9 mouse cellular contexts compared by ENCODE assay signal in genomic region chr4:141311908-141312307, GRCm38 (mm10). TPM values are rescaled to one million over a fixed set of nuclear protein-coding genes. Genes with fewer than 3 reads are reported as not detected.
DNase-seq lines count a peak whose midpoint lies in the region; ATAC-seq and TF ChIP-seq lines count a peak whose summit lies in the region.
"Had no signal": no experiment of that assay in that cellular context is flagged by ENCODE, and none has a peak within 500 bp of the region (broad histone marks: within the 10 kb centered on the region; RNA-seq: fewer than 3 reads in every experiment).

No protein-coding gene starts in this region.

- no peak for TF ChIP-seq POLR2A in MEL (IDR thresholded peaks at IDR 0.05; ENCODE audit: control insufficient read depth in 1 of 2, insufficient read depth in 1 of 2, low read depth in 1 of 2, low read length in 2 of 2, poor library complexity in 1 of 2)

- H3K9ac ChIP-seq in hindbrain, embryonic 11.5 days (ENCODE audit: low read depth, low read length): no peak overlapping the region
- H3K9ac ChIP-seq in hindbrain, embryonic 12.5 days: no peak overlapping the region
- H3K9ac ChIP-seq in MEL (ENCODE audit: control insufficient read depth, low read depth, low read length, poor library complexity, severe bottlenecking): peak overlapping the region; percentile 62
- H3K9ac ChIP-seq in embryonic facial prominence, embryonic 14.5 days (ENCODE audit: low read depth, low read length): no peak overlapping the region
- no peak overlapping the region for H3K9ac ChIP-seq in midbrain, embryonic 12.5 days (replicated peaks)
- H3K9ac ChIP-seq in forebrain, embryonic 13.5 days: no peak overlapping the region

- TF ChIP-seq RAD21 in MEL (IDR thresholded peaks at IDR 0.05; ENCODE audit: low read depth, low read length): no peak

- H3K4me1 ChIP-seq in hindbrain, embryonic 11.5 days (replicated peaks; ENCODE audit: control insufficient read depth, insufficient read depth, low read length): peaks cover 9% of the 10 kb centered on the region; the same call in 1 of the 2 replicates
- H3K4me1 ChIP-seq in hindbrain, embryonic 12.5 days: peaks cover 49% of the 10 kb centered on the region
- H3K4me1 ChIP-seq in MEL (ENCODE audit: control insufficient read depth in 1 of 2, insufficient read depth in 2 of 2, low read length in 2 of 2): peaks cover 13 to 40% of the 10 kb centered on the region in 2 experiments
- peaks cover 32% of the 10 kb centered on the region for H3K4me1 ChIP-seq in embryonic facial prominence, embryonic 14.5 days (ENCODE audit: control insufficient read depth, insufficient read depth, low read length)
- H3K4me1 ChIP-seq in midbrain, embryonic 12.5 days: peaks cover 52% of the 10 kb centered on the region
- peaks cover 26% of the 10 kb centered on the region for H3K4me1 ChIP-seq in forebrain, embryonic 13.5 days

- WGBS in hindbrain, embryonic 11.5 days: 83% methylated on average over 2 of the region's 2 CpGs
- 76% methylated on average over 2 of the region's 2 CpGs for WGBS in hindbrain, embryonic 12.5 days
- WGBS in embryonic facial prominence, embryonic 14.5 days: 63% methylated on average over 2 of the region's 2 CpGs
- WGBS in midbrain, embryonic 12.5 days: 63% methylated on average over 2 of the region's 2 CpGs
- 63% methylated on average over 2 of the region's 2 CpGs for WGBS in forebrain, embryonic 13.5 days

- no peaks in the 10 kb centered on the region for H3K79me2 ChIP-seq in MEL (ENCODE audit: control insufficient read depth, insufficient read depth, low read length, poor library complexity)

- H3K9me3 ChIP-seq in hindbrain, embryonic 11.5 days (ENCODE audit: control insufficient read depth, low read length): no peaks in the 10 kb centered on the region
- no peaks in the 10 kb centered on the region for H3K9me3 ChIP-seq in hindbrain, embryonic 12.5 days (replicated peaks)
- H3K9me3 ChIP-seq in MEL (replicated peaks; ENCODE audit: insufficient read depth, low read length): no peaks in the 10 kb centered on the region
- H3K9me3 ChIP-seq in embryonic facial prominence, embryonic 14.5 days (ENCODE audit: control insufficient read depth, low read length): no peaks in the 10 kb centered on the region
- no peaks in the 10 kb centered on the region for H3K9me3 ChIP-seq in midbrain, embryonic 12.5 days
- H3K9me3 ChIP-seq in forebrain, embryonic 13.5 days (replicated peaks): no peaks in the 10 kb centered on the region
- H3K9me3 ChIP-seq: G1E had no signal

- TF ChIP-seq CTCF in MEL (IDR thresholded peaks at IDR 0.05 in 2 of 3, conservative IDR thresholded peaks at IDR 0.05 in 1 of 3; ENCODE audit: control insufficient read depth in 1 of 3, insufficient read depth in 1 of 3, low read depth in 2 of 3, low read length in 3 of 3, poor library complexity in 1 of 3, severe bottlenecking in 1 of 3): no peak

- H3K27me3 ChIP-seq in hindbrain, embryonic 11.5 days (ENCODE audit: control insufficient read depth, insufficient read depth, low read length): no peaks in the 10 kb centered on the region
- no peaks in the 10 kb centered on the region for H3K27me3 ChIP-seq in hindbrain, embryonic 12.5 days
- H3K27me3 ChIP-seq in MEL (ENCODE audit: control insufficient read depth in 1 of 2, insufficient read depth in 2 of 2, low read length in 2 of 2): no peaks in the 10 kb centered on the region
- no peaks in the 10 kb centered on the region for H3K27me3 ChIP-seq in embryonic facial prominence, embryonic 14.5 days (replicated peaks; ENCODE audit: control insufficient read depth, insufficient read depth, low read length)
- 0 out of 2 replicates have a peak, but pooled peaks cover 6% of the 10 kb centered on the region for H3K27me3 ChIP-seq in midbrain, embryonic 12.5 days
- H3K27me3 ChIP-seq in forebrain, embryonic 13.5 days: no peaks in the 10 kb centered on the region

- ATAC-seq in hindbrain, embryonic 11.5 days (ENCODE audit: low FRiP score): peak; percentile 39; the same call in 1 of the 2 replicates
- ATAC-seq in hindbrain, embryonic 12.5 days (ENCODE audit: low FRiP score): no peak
- no peak for ATAC-seq in embryonic facial prominence, embryonic 14.5 days (ENCODE audit: low read depth)
- no peak; the same call in 1 of the 2 replicates for ATAC-seq in midbrain, embryonic 12.5 days (ENCODE audit: low FRiP score, low read depth)
- ATAC-seq in forebrain, embryonic 13.5 days: no peak

- no peak for TF ChIP-seq EP300 in MEL (IDR thresholded peaks at IDR 0.05; ENCODE audit: low read depth in 1 of 2, low read length in 2 of 2)

- no peak overlapping the region for H3K4me3 ChIP-seq in hindbrain, embryonic 11.5 days (ENCODE audit: low read depth, low read length)
- H3K4me3 ChIP-seq in hindbrain, embryonic 12.5 days: no peak overlapping the region
- peak overlapping the region in 1 of 2 experiments; percentile 42; a peak in 2 of 4 replicates for H3K4me3 ChIP-seq in MEL (ENCODE audit: control insufficient read depth in 1 of 2, insufficient read depth in 1 of 2, low read depth in 2 of 2, low read length in 2 of 2)
- no peak overlapping the region for H3K4me3 ChIP-seq in embryonic facial prominence, embryonic 14.5 days (ENCODE audit: low read depth, low read length)
- H3K4me3 ChIP-seq in midbrain, embryonic 12.5 days: no peak overlapping the region
- no peak overlapping the region for H3K4me3 ChIP-seq in forebrain, embryonic 13.5 days

- DNase-seq in hindbrain, embryonic 11.5 days (ENCODE audit: low spot score): no peak
- no peak for DNase-seq in MEL (ENCODE audit: low read depth, low spot score)
- DNase-seq in embryonic facial prominence, embryonic 14.5 days (ENCODE audit: low spot score): no peak
- no peak for DNase-seq in testis, postnatal 14 days (ENCODE audit: low spot score)
- DNase-seq: cerebellum, adult 11-12 months had no signal

- no peak overlapping the region for H3K4me2 ChIP-seq in hindbrain, embryonic 11.5 days (replicated peaks; ENCODE audit: low read depth, low read length)
- H3K4me2 ChIP-seq in hindbrain, embryonic 12.5 days (replicated peaks): no peak overlapping the region
- no peak overlapping the region for H3K4me2 ChIP-seq in embryonic facial prominence, embryonic 14.5 days (ENCODE audit: low read depth, low read length)
- no peak overlapping the region; the same call in 1 of the 2 replicates for H3K4me2 ChIP-seq in midbrain, embryonic 12.5 days (replicated peaks)
- H3K4me2 ChIP-seq in forebrain, embryonic 13.5 days: no peak overlapping the region

- H3K36me3 ChIP-seq in hindbrain, embryonic 11.5 days (ENCODE audit: control insufficient read depth, insufficient read depth, low read length): no peaks in the 10 kb centered on the region
- H3K36me3 ChIP-seq in hindbrain, embryonic 12.5 days: no peaks in the 10 kb centered on the region
- peaks cover 0 to 29% of the 10 kb centered on the region in 2 experiments; a peak in 2 of 4 replicates for H3K36me3 ChIP-seq in MEL (ENCODE audit: control insufficient read depth in 1 of 2, insufficient read depth in 2 of 2, low read length in 2 of 2)
- H3K36me3 ChIP-seq in embryonic facial prominence, embryonic 14.5 days (ENCODE audit: control insufficient read depth, insufficient read depth, low read length): no peaks in the 10 kb centered on the region
- H3K36me3 ChIP-seq in midbrain, embryonic 12.5 days: peaks cover 13% of the 10 kb centered on the region; the same call in 1 of the 2 replicates
- H3K36me3 ChIP-seq in forebrain, embryonic 13.5 days (ENCODE audit: poor library complexity, severe bottlenecking): no peaks in the 10 kb centered on the region
- H3K36me3 ChIP-seq: G1E had no signal

- H3K27ac ChIP-seq in hindbrain, embryonic 11.5 days (ENCODE audit: low read depth, low read length): no peak overlapping the region
- no peak overlapping the region for H3K27ac ChIP-seq in hindbrain, embryonic 12.5 days
- peak overlapping the region; percentile 73 for H3K27ac ChIP-seq in MEL (ENCODE audit: control insufficient read depth, low read depth, low read length)
- H3K27ac ChIP-seq in embryonic facial prominence, embryonic 14.5 days (replicated peaks; ENCODE audit: low read depth, low read length): peak overlapping the region; percentile 31; the same call in 1 of the 2 replicates
- peak overlapping the region; percentile 43 for H3K27ac ChIP-seq in midbrain, embryonic 12.5 days (replicated peaks)
- H3K27ac ChIP-seq in forebrain, embryonic 13.5 days: no peak overlapping the region

TF ChIP-seq in MEL, 35 proteins besides CTCF, POLR2A, EP300 and RAD21 (continues in another document):
- TF ChIP-seq GABPA (IDR thresholded peaks at IDR 0.05; ENCODE audit: low read depth, low read length) (no peak), USF2 (IDR thresholded peaks at IDR 0.05; ENCODE audit: borderline replicate concordance in 1 of 2, insufficient read depth in 1 of 2, low read depth in 1 of 2, low read length in 2 of 2) (no peak), HCFC1 (IDR thresholded peaks at IDR 0.05; ENCODE audit: low read depth, low read length) (no peak), TBP (IDR thresholded peaks at IDR 0.05; ENCODE audit: low read depth, low read length) (no peak), ZMIZ1 (IDR thresholded peaks at IDR 0.05; ENCODE audit: low read depth, low read length) (no peak), NRF1 (IDR thresholded peaks at IDR 0.05; ENCODE audit: insufficient read depth, low read depth, low read length, poor library complexity, severe bottlenecking) (no peak)

RNA-seq across cellular contexts. Expression of gene Epha2, which starts 10.9 kb away (rescaled TPM):
- 0.82 and 1.1 TPM in 2 replicates for polyA plus RNA-seq in hindbrain, embryonic 11.5 days (2014; fragmentation: Nextera tagmentation; extraction: Ambion mirVana)
- 2.7 and 3.2 TPM in 2 replicates for polyA plus RNA-seq in hindbrain, embryonic 12.5 days (2016; fragmentation: Nextera tagmentation; extraction: Ambion mirVana)
- 2.3 and 2.5 TPM in 2 replicates for total RNA-seq in MEL (2012; rRNA removed)
- polyA plus RNA-seq in MEL (2012; ENCODE audit: insufficient read depth in 1 of 2, insufficient read length in 2 of 2, low read depth in 1 of 2, low replicate concordance in 2 of 2, missing spikeins in 1 of 2): 1 to 10 TPM in 1 of 2 experiments, not detected in 1; 5.9 TPM
- polyA plus RNA-seq in embryonic facial prominence, embryonic 14.5 days (2014; fragmentation: Nextera tagmentation; extraction: Ambion mirVana): 2.1 and 4.2 TPM in 2 replicates
- polyA plus RNA-seq in midbrain, embryonic 12.5 days (2016; fragmentation: Nextera tagmentation; extraction: Ambion mirVana): 6.5 and 7.8 TPM in 2 replicates
- polyA plus RNA-seq in forebrain, embryonic 13.5 days (2015; fragmentation: Nextera tagmentation; extraction: Ambion mirVana): 1.0 and 1.3 TPM in 2 replicates
- total RNA-seq: G1E had no signal
- polyA plus RNA-seq: G1E had no signal

RNA-seq across cellular contexts. Expression of gene Fam131c, which starts 56.1 kb away (rescaled TPM):
- 0.69 and 0.91 TPM in 2 replicates for polyA plus RNA-seq in hindbrain, embryonic 11.5 days (2014; fragmentation: Nextera tagmentation; extraction: Ambion mirVana)
- 2.3 and 2.5 TPM in 2 replicates for polyA plus RNA-seq in hindbrain, embryonic 12.5 days (2016; fragmentation: Nextera tagmentation; extraction: Ambion mirVana)
- not detected in 2 replicates for total RNA-seq in MEL (2012; rRNA removed)
- polyA plus RNA-seq in MEL (2012; ENCODE audit: insufficient read depth in 1 of 2, insufficient read length in 2 of 2, low read depth in 1 of 2, low replicate concordance in 2 of 2, missing spikeins in 1 of 2): not detected
- 2.2 and 2.9 TPM in 2 replicates for polyA plus RNA-seq in embryonic facial prominence, embryonic 14.5 days (2014; fragmentation: Nextera tagmentation; extraction: Ambion mirVana)
- 3.5 and 3.8 TPM in 2 replicates for polyA plus RNA-seq in midbrain, embryonic 12.5 days (2016; fragmentation: Nextera tagmentation; extraction: Ambion mirVana)
- 3.3 and 3.8 TPM in 2 replicates for polyA plus RNA-seq in forebrain, embryonic 13.5 days (2015; fragmentation: Nextera tagmentation; extraction: Ambion mirVana)
- total RNA-seq: G1E had no signal
- polyA plus RNA-seq: G1E had no signal

Comparison
In these comparisons a context has a peak if more than half of its experiments do, and no peak if none do; other contexts are left out.
1. H3K27ac ChIP-seq: peak in MEL (single experiment), embryonic facial prominence, embryonic 14.5 days (single experiment) and midbrain, embryonic 12.5 days (single experiment); none in hindbrain, embryonic 11.5 days (single experiment), hindbrain, embryonic 12.5 days (single experiment) and forebrain, embryonic 13.5 days (single experiment).